Mouse (Mus musculus) cortical plate, adult 2 months (tissue): ENCODE data around the gene Fbxw9.

Source experiments
- CTCF ChIP-seq: fragments of 200-500 bp; IDR thresholded peaks from 2 replicates; pipeline ENCODE4 v1.5.1; 2011; ENCODE audit warnings: mild to moderate bottlenecking, control low read depth, low read length; ENCODE audit not compliant: insufficient read depth; ENCODE audit errors: extremely low read depth
- POLR2A ChIP-seq: fragments of 200-500 bp; IDR thresholded peaks from 2 replicates; pipeline ENCODE4 v1.6.1; 2011; ENCODE audit warnings: mild to moderate bottlenecking, low read length, control low read depth; ENCODE audit not compliant: insufficient read depth; ENCODE audit errors: extremely low read depth

DNA sequence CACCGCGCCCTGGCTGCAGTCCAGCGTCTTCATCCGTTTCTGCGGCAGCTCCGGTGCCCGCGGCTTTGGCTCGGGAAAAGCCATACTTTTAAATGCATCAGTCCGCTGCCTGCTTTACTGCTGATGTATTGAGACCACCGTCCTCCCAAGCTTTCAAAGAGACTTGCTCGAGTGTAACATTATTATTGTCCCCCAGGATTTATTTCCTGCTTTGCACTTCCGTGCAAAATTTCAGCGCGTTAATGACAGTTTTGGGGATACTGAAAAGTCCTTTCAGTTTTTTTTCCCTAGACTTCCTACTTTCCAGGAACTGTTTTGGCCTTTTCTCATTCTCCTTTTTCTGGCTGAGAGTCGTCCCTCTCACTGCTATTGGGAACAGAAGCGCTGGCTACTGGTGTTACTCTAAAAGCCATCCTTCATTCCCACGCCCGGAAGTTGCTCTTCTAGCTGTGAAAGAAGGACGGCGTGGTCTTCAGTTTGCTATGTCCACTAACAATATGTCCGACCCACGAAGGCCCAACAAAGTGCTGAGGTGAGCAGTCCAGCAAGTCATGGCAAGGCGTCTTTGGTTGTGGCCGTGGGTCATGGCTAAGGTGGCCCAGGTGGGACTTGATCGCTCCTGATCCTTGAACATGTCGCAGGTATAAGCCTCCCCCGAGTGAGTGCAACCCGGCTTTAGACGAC, 20.8 kb downstream of the Fbxw9 start, which contains the start of gene Wdr83os:
- no peak for TF ChIP-seq CTCF
- TF ChIP-seq POLR2A: no peak
